Mouse (Mus musculus): ENCODE measurements around the gene Mink1. TPM values are rescaled to one million over a fixed set of nuclear protein-coding genes. Genes with fewer than 3 reads are reported as not detected.

The Mink1 gene
- polyA plus RNA-seq (2017; shearing (Covaris generic)), result 39.6 TPM

GRCm38 (mm10) chr11:70562287-70562994 lies at the start of gene Mink1:
TSS of gene Mink1 (plus strand) at chr11:70562881.

DNA sequence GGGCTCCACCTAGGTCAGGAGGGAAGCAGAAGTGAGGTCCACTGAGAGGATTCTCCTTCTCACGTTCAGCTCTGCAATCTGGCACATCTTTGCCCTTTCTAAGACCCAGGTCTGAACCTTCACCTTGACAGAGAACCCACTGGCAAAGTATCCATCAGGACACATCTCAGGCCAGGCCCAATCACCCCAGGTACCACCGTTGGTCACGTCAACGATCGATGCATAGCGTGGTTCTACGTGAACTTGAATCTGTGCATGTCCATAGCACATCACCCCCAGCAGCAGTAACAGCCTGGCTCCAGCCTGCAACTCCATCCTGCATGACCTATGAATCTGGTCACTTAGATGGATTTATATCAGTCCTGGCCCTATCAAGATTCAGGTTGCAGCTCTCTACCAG lies 48.4 kb upstream of the Mink1 start, which contains the start of gene Vmo1:
Vmo1 (minus strand) TSS at position 329 of the 400 bp plus-strand sequence.

GRCm38 (mm10) chr11:70518923-70519322 lies 43.8 kb upstream of the Mink1 start, which contains the start of gene Gltpd2:
TSS of gene Gltpd2 (plus strand) at chr11:70519196.

GRCm38 (mm10) chr11:70525184-70525678 lies 37.5 kb upstream of the Mink1 start, which contains the start of gene Psmb6:
TSS of gene Psmb6 (plus strand) at chr11:70525367.

DNA sequence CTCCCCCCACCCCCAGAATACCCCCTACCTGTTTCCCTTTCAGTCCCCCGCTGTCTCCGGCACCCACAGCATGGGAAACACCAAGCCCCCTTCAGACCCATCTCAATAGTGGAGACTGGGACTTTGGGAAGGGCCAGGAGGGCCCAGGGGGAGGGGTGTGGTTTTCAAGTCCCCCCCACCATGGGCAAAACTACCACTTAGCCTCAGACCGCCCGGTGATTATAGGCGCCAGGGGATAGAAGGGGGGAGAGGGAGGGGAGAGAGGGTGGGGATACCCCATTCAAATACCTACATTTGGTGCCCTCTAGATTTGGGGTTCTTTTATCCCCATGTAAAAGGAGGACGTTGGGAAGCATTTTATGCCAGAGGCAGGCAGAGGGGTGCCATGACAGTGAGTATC lies 29.8 kb upstream of the Mink1 start, which contains the start of gene Gm40193:
Gm40193 (minus strand) TSS at position 101 of the 400 bp plus-strand sequence.

DNA sequence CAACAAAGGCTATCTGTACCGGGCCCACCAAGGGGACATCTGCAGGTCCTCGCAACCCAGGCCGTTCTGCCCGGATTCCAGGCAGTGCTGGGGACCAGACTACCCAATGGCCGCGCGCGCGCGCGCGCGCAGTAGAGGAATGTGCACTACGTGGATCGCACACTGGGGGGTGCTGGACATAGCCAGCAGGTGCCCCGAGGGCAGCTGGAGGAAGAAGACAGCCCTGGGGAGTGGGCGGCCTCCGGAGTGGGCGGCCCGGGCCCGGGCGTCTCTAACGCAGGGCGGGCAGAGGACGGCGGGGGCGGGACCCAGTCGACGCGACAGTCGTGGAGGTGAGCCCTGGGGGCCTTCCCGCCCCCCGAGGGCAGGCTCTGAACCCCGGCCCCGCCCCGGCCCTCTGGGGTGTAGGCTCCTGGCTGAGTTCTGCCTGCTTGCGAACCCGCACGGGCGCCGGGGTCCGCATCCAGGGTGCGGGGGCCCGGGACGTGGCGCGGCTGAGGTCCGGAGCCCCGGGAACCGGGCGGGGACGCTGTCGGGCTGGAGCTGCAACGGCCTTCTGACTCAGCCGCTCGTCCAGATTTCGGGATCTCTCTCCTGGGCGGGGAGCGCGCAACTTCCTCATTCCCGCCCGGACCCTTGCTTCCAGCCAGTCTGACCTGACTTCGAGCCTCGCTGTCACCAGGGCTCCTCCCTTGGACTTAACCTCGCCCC lies 22.6 kb upstream of the Mink1 start, which contains the start of gene Pld2:
Pld2 (plus strand) TSS at position 188 of the 711 bp plus-strand sequence.

DNA sequence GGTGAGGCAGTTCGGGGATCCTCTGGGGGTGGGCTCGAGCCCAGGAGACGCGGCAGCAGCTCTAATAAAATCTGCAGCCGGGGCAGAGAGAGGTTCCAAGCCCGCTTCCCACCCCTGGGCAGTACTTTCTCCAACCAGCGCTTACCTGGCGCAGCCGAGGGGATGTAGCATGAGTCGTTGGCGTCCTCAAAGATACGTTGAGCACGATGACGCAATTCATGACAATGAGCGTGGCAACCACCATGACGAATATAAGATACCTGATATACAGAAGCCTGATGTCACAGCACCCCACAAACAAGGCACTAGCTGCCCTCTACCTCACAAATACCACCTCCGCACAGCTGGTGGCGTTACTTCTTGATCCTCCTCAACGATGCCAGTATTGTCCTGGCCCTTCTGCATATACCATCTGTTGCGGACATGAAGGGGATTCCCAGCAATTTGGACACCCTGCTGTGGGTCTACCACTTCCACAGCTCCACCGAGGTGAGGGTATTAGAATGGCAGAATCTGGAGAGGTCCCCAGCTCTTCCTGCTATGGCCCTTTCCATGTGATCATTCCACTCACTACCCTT lies 52.9 kb downstream of the Mink1 start, which contains the start of gene 4930544D05Rik:
4930544D05Rik (plus strand) TSS at position 333 of the 578 bp plus-strand sequence.

DNA sequence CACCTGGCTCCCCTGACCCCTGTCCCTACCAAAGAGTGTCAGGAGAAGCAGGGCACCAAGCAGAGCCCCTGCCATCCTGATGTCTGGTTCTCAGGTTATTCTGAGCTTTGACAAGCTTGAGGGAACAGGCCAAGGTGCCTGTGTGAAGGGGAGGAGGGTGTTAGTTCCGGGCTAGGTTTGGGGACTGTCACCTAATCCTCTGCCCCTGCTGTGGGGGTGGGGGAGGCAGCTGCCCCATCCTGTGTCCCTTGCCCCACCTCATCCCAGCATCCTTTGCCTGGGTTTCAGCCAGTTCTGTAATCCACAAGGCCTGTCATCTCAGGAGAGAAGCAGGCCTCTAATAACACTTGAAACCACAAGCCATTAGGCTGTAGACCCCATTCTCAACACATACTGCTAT lies 56.4 kb downstream of the Mink1 start, which contains the start of gene Chrne:
Chrne (minus strand) TSS at position 116 of the 400 bp plus-strand sequence.

DNA sequence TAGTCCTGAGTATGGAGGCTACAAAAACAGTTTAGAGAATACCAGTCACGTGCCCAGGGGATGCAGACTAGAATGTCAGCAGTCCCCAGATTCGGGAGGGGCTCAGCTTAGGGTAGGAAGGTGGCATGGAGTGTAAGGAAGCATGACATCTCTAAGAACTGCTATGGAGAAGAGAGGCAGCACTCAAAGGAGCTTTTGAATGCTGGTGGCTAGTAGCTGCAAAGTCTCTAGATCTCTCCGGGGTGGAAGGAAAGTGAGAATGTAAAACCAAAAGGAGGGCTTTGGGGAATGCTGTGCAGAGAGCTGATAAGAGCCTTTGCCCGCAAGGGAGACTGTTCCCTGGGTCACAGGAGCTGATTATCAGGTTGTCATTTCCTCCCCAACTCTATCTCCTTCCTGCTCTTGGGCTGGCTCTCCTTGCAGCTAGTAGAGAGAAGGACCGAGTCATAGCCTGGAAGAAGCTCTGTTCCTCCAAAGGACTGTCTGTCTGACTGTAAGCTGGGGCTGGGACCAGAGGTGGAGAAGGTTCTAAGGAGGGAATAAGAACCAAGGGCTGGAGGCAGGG lies 76.1 kb downstream of the Mink1 start, which contains the start of gene Gp1ba:
Gp1ba (plus strand) TSS at position 409 of the 565 bp plus-strand sequence.

GRCm38 (mm10) chr11:70646691-70647650 lies 84.3 kb downstream of the Mink1 start, which contains the start of the genes Rnf167 and Slc25a11:
TSS of gene Rnf167 (plus strand) at chr11:70647235.
TSS of gene Slc25a11 (minus strand) at chr11:70647479.

DNA sequence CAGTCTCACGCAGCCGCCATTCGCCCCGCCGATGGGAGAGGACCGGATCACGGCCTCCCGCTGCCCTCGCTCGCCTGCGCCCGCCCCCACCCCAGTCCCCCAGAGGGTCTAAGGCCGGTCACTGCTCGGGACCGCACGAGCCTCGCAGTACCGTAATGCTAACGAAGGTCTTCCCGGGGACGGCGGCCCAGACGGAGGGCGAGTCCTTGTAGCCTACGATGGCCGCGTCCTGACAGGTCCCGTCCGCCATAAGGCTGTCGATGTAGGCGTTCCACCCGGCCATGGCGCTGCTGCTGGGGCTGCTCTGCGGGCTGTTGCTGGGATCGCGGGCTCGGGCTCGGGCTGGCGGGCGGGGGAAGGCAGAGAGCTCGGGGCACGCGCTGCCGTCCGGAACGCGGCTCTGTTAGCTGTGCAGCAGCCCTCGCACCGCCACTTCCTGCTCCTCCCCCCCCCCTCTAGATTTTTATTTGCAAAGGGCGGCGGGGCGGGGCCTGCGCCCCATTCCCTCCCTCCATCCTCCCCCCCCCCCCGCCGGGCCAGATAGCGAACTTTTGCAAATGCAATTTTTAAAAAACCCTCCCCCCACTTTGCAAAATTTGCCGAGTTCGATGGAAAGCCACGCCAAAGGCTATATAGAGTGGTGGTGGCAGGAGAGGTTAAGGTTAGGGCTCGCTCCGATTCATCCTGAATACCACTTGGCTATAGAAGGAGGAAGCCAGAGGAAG lies 91.7 kb downstream of the Mink1 start, which contains the start of gene Pfn1:
Pfn1 (minus strand) TSS at position 447 of the 725 bp plus-strand sequence.

DNA sequence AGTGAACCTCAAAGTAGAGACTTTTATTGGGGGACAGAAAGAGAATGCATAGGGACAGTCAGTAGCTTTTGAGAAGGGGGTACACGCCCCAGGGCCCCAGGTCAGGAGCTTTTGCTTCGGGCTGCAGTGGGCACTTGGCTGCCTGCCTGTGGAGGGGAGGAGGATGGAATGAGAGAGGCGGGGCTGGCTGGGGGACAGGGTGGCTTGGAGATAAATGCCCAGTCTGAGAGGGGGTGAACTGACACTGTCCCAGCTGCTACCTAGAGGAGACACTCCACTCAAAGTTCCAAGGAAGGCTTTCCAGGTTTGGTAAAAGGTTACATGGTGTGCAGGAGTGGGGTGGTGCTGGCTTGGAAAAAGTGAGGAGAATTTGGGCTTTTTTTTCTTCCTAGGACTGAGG lies 94.3 kb downstream of the Mink1 start, which contains the start of gene Eno3:
Eno3 (plus strand) TSS at position 239 of the 400 bp plus-strand sequence.

Other genes starting within 250 kb of the Mink1 start
- not detected for gene Alox12e, start 240.3 kb upstream of the Mink1 start, polyA plus RNA-seq (2017; shearing (Covaris generic))
- gene Alox15, start 210.8 kb upstream of the Mink1 start, polyA plus RNA-seq (2017; shearing (Covaris generic)), result not detected
- 10.7 TPM for gene Pelp1, start 152.8 kb upstream of the Mink1 start, polyA plus RNA-seq (2017; shearing (Covaris generic))
- gene Arrb2, start 130.2 kb upstream of the Mink1 start, polyA plus RNA-seq (2017; shearing (Covaris generic)), result 215 TPM
- gene Med11, start 111.0 kb upstream of the Mink1 start, polyA plus RNA-seq (2017; shearing (Covaris generic)), result 141 TPM
- 0.16 TPM for gene Zmynd15, start 103.4 kb upstream of the Mink1 start, polyA plus RNA-seq (2017; shearing (Covaris generic))
- 1.7 TPM for gene Cxcl16, start 102.9 kb upstream of the Mink1 start, polyA plus RNA-seq (2017; shearing (Covaris generic))
- not detected for gene Tm4sf5, start 57.6 kb upstream of the Mink1 start, polyA plus RNA-seq (2017; shearing (Covaris generic))
- gene Vmo1, start 48.3 kb upstream of the Mink1 start, polyA plus RNA-seq (2017; shearing (Covaris generic)), result not detected
- 0.31 TPM for gene Gltpd2, start 43.7 kb upstream of the Mink1 start, polyA plus RNA-seq (2017; shearing (Covaris generic))
- gene Psmb6, start 37.5 kb upstream of the Mink1 start, polyA plus RNA-seq (2017; shearing (Covaris generic)), result 282 TPM
- gene Gm40193, start 29.9 kb upstream of the Mink1 start, polyA plus RNA-seq (2017; shearing (Covaris generic)), result not detected
- gene Pld2, start 22.8 kb upstream of the Mink1 start, polyA plus RNA-seq (2017; shearing (Covaris generic)), result 8.9 TPM
- gene 4930544D05Rik, start 53.0 kb downstream of the Mink1 start, polyA plus RNA-seq (2017; shearing (Covaris generic)), result 1.4 TPM
- 18.7 TPM for gene Chrne, start 56.3 kb downstream of the Mink1 start, polyA plus RNA-seq (2017; shearing (Covaris generic))
- gene Gp1ba, start 76.2 kb downstream of the Mink1 start, polyA plus RNA-seq (2017; shearing (Covaris generic)), result not detected
- gene Rnf167, start 84.4 kb downstream of the Mink1 start, polyA plus RNA-seq (2017; shearing (Covaris generic)), result 270 TPM
- 70.1 TPM for gene Slc25a11, start 84.6 kb downstream of the Mink1 start, polyA plus RNA-seq (2017; shearing (Covaris generic))
- gene Pfn1, start 91.8 kb downstream of the Mink1 start, polyA plus RNA-seq (2017; shearing (Covaris generic)), result 2,450 TPM
- 9.9 TPM for gene Eno3, start 94.3 kb downstream of the Mink1 start, polyA plus RNA-seq (2017; shearing (Covaris generic))
- 64.8 TPM for gene Spag7, start 106.5 kb downstream of the Mink1 start, polyA plus RNA-seq (2017; shearing (Covaris generic))
- gene Camta2, start 125.2 kb downstream of the Mink1 start, polyA plus RNA-seq (2017; shearing (Covaris generic)), result 36.7 TPM
- gene Inca1, start 137.3 kb downstream of the Mink1 start, polyA plus RNA-seq (2017; shearing (Covaris generic)), result 0.59 TPM
- 2.4 TPM for gene Kif1c, start 137.7 kb downstream of the Mink1 start, polyA plus RNA-seq (2017; shearing (Covaris generic))
- 4.5 TPM for gene Zfp3, start 201.3 kb downstream of the Mink1 start, polyA plus RNA-seq (2017; shearing (Covaris generic))
- 0.37 TPM for gene Scimp, start 249.7 kb downstream of the Mink1 start, polyA plus RNA-seq (2017; shearing (Covaris generic))

Data from effector memory CD4-positive, alpha-beta T cell, adult 5 months (primary cell).